Mouse (Mus musculus) midbrain, embryonic 16.5 days (tissue): Measurements from ENCODE around the gene Zdhhc25. TPM values are rescaled to one million over a fixed set of nuclear protein-coding genes. Genes with fewer than 3 reads are reported as not detected.

Experiments used
- ATAC-seq: fragments of 200-750 bp; cut with Nextera tagmentation; 2 replicates; pipeline ENCODE4 v1.8.0; 2017; ENCODE audit warnings: moderate TSS enrichment
- H3K27ac ChIP-seq: fragments of 300-500 bp; sonication (generic); 2 replicates; pipeline ENCODE4 v1.5.1; 2014; ENCODE audit warnings: mild to moderate bottlenecking, low read length, mixed read lengths
- H3K27me3 ChIP-seq: fragments of 300-500 bp; sonication (generic); 2 replicates; pipeline ENCODE4 v1.6.1; 2014; ENCODE audit warnings: low read depth, low read length, mixed read lengths; ENCODE audit not compliant: control insufficient read depth, insufficient read depth
- H3K36me3 ChIP-seq: fragments of 300-500 bp; sonication (generic); 2 replicates; pipeline ENCODE4 v1.6.1; 2014; ENCODE audit warnings: mild to moderate bottlenecking, low read length, moderate library complexity, mixed read lengths; ENCODE audit not compliant: control insufficient read depth, insufficient read depth
- H3K4me1 ChIP-seq: fragments of 300-500 bp; sonication (generic); 2 replicates; pipeline ENCODE4 v1.6.1; 2014; ENCODE audit warnings: mild to moderate bottlenecking, low read length, mixed read lengths; ENCODE audit not compliant: control insufficient read depth, insufficient read depth
- H3K4me2 ChIP-seq: fragments of 300-500 bp; sonication (generic); 2 replicates; pipeline ENCODE4 v1.6.1; 2014; ENCODE audit warnings: mild to moderate bottlenecking, low read length, mixed read lengths
- H3K4me3 ChIP-seq: fragments of 300-500 bp; sonication (generic); 2 replicates; pipeline ENCODE4 v1.5.1; 2014; ENCODE audit warnings: low read depth, mild to moderate bottlenecking, low read length, moderate library complexity, mixed read lengths
- H3K9ac ChIP-seq: fragments of 300-500 bp; sonication (generic); 2 replicates; pipeline ENCODE4 v1.6.1; 2014; ENCODE audit warnings: low read depth, low read length, mixed read lengths
- H3K9me3 ChIP-seq: fragments of 300-500 bp; sonication (generic); replicated peaks from 2 replicates; pipeline ENCODE4 v1.6.1; 2014; ENCODE audit warnings: mild to moderate bottlenecking, low read length, mixed read lengths; ENCODE audit not compliant: control insufficient read depth, poor library complexity, severe bottlenecking
- WGBS: fragments of 180-500 bp; shearing (Covaris S2); extraction: QIAGEN DNeasy Blood & Tissue Kit; methylation state at CpG from one replicate; pipeline ENCODE4 v1.1.7; 2014; 5-methylcytosine and 5-hydroxymethylcytosine counted together
- polyA plus RNA-seq: library from polyadenylated mRNA; unstranded; fragments of >200 nt; fragmentation: Nextera tagmentation; extraction: Ambion mirVana; gene quantifications from 2 replicates; pipeline ENCODE4 v1.2.1, GENCODE M21; 2015

Gene Zdhhc25
- not detected in 2 replicates for polyA plus RNA-seq

- ATAC-seq = no peak
- 92% methylated on average over 4 of the region's 4 CpGs for WGBS
- Histone ChIP-seq H3K9ac (no peak within 1 kb of the TSS), H3K4me1 (no peaks in the 10 kb centered on the region), H3K27ac (no peak within 1 kb of the TSS), H3K4me2 (no peak within 1 kb of the TSS), H3K27me3 (no peaks in the 10 kb centered on the region), H3K4me3 (no peak within 1 kb of the TSS), H3K9me3 (no peaks in the 10 kb centered on the region), H3K36me3 (no peaks in the 10 kb centered on the region)
These were observed at the start of gene Zdhhc25 for GRCm38 (mm10) chr15:88600002-88600401. Gene Zdhhc25 (plus strand): TSS chr15:88600302.

GRCm38 (mm10) chr15:88552852-88553251 lies 47.2 kb upstream of the Zdhhc25 start:
- no peak overlapping the region for H3K4me3 ChIP-seq
- H3K9me3 ChIP-seq = no peaks in the 10 kb centered on the region
- no peak overlapping the region for H3K27ac ChIP-seq
- H3K9ac ChIP-seq = no peak overlapping the region
- H3K4me1 ChIP-seq = no peaks in the 10 kb centered on the region
- no peaks in the 10 kb centered on the region; the same call in 1 of the 2 replicates for H3K27me3 ChIP-seq
- no peak for ATAC-seq
- H3K36me3 ChIP-seq = no peaks in the 10 kb centered on the region
- H3K4me2 ChIP-seq = no peak overlapping the region
- WGBS = 96% methylated on average over 9 of the region's 9 CpGs

- no peak for ATAC-seq
- no peaks in the 10 kb centered on the region; the same call in 1 of the 2 replicates for H3K27me3 ChIP-seq
- 15% methylated on average over 8 of the region's 8 CpGs for WGBS
These were observed 44.6 kb upstream of the Zdhhc25 start for GRCm38 (mm10) chr15:88555476-88555875.

GRCm38 (mm10) chr15:88560637-88561036 lies 39.5 kb upstream of the Zdhhc25 start:
- Histone ChIP-seq H3K4me2 (no peak overlapping the region; the same call in 1 of the 2 replicates), H3K9me3 (no peaks in the 10 kb centered on the region), H3K9ac (no peak overlapping the region), H3K27ac (no peak overlapping the region), H3K4me3 (no peak overlapping the region), H3K36me3 (no peaks in the 10 kb centered on the region), H3K27me3 (no peaks in the 10 kb centered on the region; the same call in 1 of the 2 replicates), H3K4me1 (peaks cover 13% of the 10 kb centered on the region)
- 63% methylated on average over 6 of the region's 6 CpGs for WGBS
- no peak for ATAC-seq

More at GRCm38 (mm10) chr15:88555476-88555875, 44.6 kb upstream of the Zdhhc25 start:
- Histone ChIP-seq H3K9ac (no peak overlapping the region), H3K4me2 (no peak overlapping the region), H3K9me3 (no peaks in the 10 kb centered on the region), H3K27ac (no peak overlapping the region), H3K36me3 (no peaks in the 10 kb centered on the region), H3K4me3 (no peak overlapping the region), H3K4me1 (peaks cover under 1% of the 10 kb centered on the region; the same call in 1 of the 2 replicates)

- Histone ChIP-seq H3K9me3 (no peaks in the 10 kb centered on the region), H3K27ac (no peak overlapping the region), H3K4me1 (peaks cover 13% of the 10 kb centered on the region), H3K4me3 (peak overlapping the region; percentile 11), H3K4me2 (peak overlapping the region; percentile 51), H3K27me3 (no peaks in the 10 kb centered on the region; the same call in 1 of the 2 replicates), H3K9ac (peak overlapping the region; percentile 38; the same call in 1 of the 2 replicates), H3K36me3 (no peaks in the 10 kb centered on the region)
- ATAC-seq = peak; percentile 32; the same call in 1 of the 2 replicates
- WGBS = 5% methylated on average over 22 of the region's 22 CpGs
These were observed 38.9 kb upstream of the Zdhhc25 start for GRCm38 (mm10) chr15:88561058-88561730.

GRCm38 (mm10) chr15:88565307-88565706 lies 34.8 kb upstream of the Zdhhc25 start:
- no peak overlapping the region for H3K4me2 ChIP-seq
- H3K4me1 ChIP-seq = peaks cover 13% of the 10 kb centered on the region
- no peak for ATAC-seq
- H3K36me3 ChIP-seq = no peaks in the 10 kb centered on the region
- no peaks in the 10 kb centered on the region for H3K27me3 ChIP-seq
- H3K9ac ChIP-seq = no peak overlapping the region
- WGBS = 88% methylated on average over 9 of the region's 9 CpGs
- H3K27ac ChIP-seq = no peak overlapping the region
- no peaks in the 10 kb centered on the region for H3K9me3 ChIP-seq
- no peak overlapping the region for H3K4me3 ChIP-seq

GRCm38 (mm10) chr15:88565806-88566205 lies 34.3 kb upstream of the Zdhhc25 start:
- no peaks in the 10 kb centered on the region for H3K27me3 ChIP-seq
- no peak overlapping the region for H3K9ac ChIP-seq
- H3K4me1 ChIP-seq = peaks cover 10% of the 10 kb centered on the region
- WGBS = 56% methylated on average over 4 of the region's 4 CpGs
- H3K4me3 ChIP-seq = no peak overlapping the region
- H3K36me3 ChIP-seq = no peaks in the 10 kb centered on the region
- H3K9me3 ChIP-seq = no peaks in the 10 kb centered on the region
- ATAC-seq = no peak
- no peak overlapping the region for H3K4me2 ChIP-seq
- no peak overlapping the region for H3K27ac ChIP-seq

- no peak overlapping the region for H3K27ac ChIP-seq
- 34% methylated on average over 17 of the region's 17 CpGs for WGBS
- H3K4me3 ChIP-seq = no peak overlapping the region
- no peaks in the 10 kb centered on the region for H3K9me3 ChIP-seq
- H3K9ac ChIP-seq = no peak overlapping the region
- H3K27me3 ChIP-seq = no peaks in the 10 kb centered on the region
- H3K36me3 ChIP-seq = no peaks in the 10 kb centered on the region
- no peak overlapping the region for H3K4me2 ChIP-seq
- ATAC-seq = no peak
- peaks cover 3% of the 10 kb centered on the region; the same call in 1 of the 2 replicates for H3K4me1 ChIP-seq
These were observed 29.4 kb upstream of the Zdhhc25 start for GRCm38 (mm10) chr15:88570697-88571096.

- no peak overlapping the region for H3K4me2 ChIP-seq
- ATAC-seq = no peak
- 86% methylated on average over 6 of the region's 6 CpGs for WGBS
These were observed 20.6 kb upstream of the Zdhhc25 start for GRCm38 (mm10) chr15:88579461-88579860.

More at GRCm38 (mm10) chr15:88579461-88579860, 20.6 kb upstream of the Zdhhc25 start:
- no peaks in the 10 kb centered on the region for H3K9me3 ChIP-seq
- H3K36me3 ChIP-seq = no peaks in the 10 kb centered on the region
- H3K27ac ChIP-seq = no peak overlapping the region
- H3K9ac ChIP-seq = no peak overlapping the region
- H3K4me1 ChIP-seq = no peaks in the 10 kb centered on the region
- H3K4me3 ChIP-seq = no peak overlapping the region
- H3K27me3 ChIP-seq = no peaks in the 10 kb centered on the region
